Mouse (Mus musculus) T-helper 1 cell (primary cell): Measurements from ENCODE around the gene Ifit3b.
"Not testable (repeated sequence)": the region's sequence is repeated elsewhere in the genome, so short reads cannot be mapped to it uniquely, and the experiment has no call there.

Source experiments
- in situ Hi-C: fragments of 300-600 bp; cut with MboI, MseI; formaldehyde crosslinking; loops from one replicate; pipeline ENCODE4 v1.15.1; 2025; ENCODE audit warnings: high pct_unique_total_duplicates

Gene Ifit3b

DNA sequence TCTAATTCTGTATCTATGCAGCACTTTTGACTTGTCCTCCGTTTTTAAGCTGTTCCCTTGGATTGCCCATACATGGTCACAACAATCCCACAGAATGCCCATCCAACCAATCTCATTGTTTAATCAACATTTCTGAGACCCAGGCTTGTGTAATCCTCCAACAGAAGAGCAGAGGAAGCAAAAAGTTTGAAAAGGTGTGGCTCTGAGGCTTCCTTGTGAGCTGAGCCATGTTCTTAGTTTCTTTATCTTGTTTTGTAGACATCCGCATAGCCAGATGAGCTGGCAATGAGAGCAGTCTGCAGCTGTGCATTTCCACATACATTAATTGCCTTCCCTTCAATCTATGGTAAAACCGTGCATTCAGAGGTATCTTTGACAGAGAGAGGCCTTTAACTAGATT is 2.3 kb upstream of the Ifit3b start:
- in situ Hi-C loops: no loop called here

GRCm38 (mm10) chr19:34610118-34610517 is 2.3 kb downstream of the Ifit3b start:
- in situ Hi-C loops: not testable (repeated sequence)

- in situ Hi-C loops: not testable (repeated sequence)
These were observed 4.7 kb downstream of the Ifit3b start for GRCm38 (mm10) chr19:34612243-34613001.

DNA sequence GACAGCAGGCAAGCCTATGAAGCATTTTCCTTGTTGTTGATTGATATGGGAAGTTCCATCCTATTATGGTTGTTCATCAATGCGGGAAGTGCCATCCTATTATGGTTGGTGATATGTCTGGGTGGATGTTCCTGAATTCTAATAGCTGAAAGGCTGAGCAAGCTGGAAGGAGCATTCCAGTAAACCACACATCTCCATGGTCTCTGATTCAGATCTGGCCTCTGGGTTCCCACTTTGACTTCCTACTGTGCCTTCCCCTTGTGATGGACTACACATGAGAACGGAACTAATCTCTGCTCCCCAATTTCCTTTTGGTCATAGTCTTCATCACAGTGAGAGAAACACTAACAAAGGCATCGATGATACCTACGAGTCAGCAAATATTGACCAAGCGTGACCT is 13.1 kb downstream of the Ifit3b start:
- in situ Hi-C loops: no loop called here

- in situ Hi-C loops: no loop called here
These were observed 16.0 kb downstream of the Ifit3b start for GRCm38 (mm10) chr19:34623781-34624180.

DNA sequence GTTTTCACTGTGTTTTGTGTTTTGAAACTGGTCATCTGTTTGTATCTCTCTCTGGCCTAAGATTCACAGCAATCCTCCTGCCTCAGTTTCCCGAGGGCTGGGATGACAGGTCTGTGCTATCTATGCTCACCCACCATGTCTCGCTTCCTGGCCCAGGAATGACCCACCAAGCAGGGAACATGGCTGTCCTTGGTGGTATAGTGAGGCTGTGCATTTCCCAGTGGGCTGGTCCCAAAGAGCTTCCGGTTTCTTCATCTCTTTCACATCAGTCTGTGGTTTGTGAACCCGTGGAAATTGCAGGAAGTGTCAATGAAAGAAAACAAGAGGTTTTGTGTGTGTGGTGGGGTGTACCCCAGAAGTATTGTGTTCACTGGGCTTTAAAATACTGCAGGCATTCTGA is 16.9 kb downstream of the Ifit3b start:
- in situ Hi-C loops: no loop called here

DNA sequence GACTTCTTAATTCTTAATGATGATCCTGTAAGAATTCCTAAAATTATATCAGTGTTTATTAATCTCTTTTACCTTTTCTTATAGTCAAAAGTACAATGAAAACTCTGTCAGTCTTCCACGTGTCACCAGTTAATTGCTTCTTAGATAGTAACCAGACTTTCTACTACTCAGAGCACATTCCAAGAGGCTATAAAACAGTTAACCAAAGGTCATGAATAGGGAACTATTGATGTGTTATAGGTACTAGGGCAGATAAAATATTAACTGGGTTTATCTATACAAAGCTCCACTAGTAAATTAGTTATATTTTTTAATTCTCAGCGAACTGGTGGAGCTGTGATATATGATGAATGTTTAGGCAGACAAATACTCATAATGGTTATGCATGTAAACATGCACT is 19.7 kb downstream of the Ifit3b start:
- in situ Hi-C loops: no loop called here

- in situ Hi-C loops: no loop called here
These were observed 23.7 kb downstream of the Ifit3b start for GRCm38 (mm10) chr19:34631487-34631886.

DNA sequence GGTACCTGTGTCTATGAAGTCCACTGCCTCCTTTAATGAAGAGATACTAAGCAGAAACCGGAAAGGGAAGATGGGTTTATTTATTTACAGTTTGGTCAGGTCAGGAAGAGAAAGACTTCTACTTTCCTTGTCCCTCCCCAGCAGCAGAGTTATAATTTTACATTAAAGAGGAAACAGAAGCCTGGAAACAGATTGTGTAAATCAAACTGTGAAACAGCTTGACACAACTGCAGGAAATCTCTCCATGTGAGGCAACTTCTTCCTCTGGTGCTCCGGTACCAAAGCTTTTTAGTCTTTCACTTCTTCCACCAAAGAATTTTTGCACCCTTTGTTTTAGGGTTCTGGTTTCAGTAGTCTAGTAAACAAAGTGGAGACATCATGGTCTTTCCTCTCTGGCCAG is 25.7 kb downstream of the Ifit3b start:
- in situ Hi-C loops: no loop called here

DNA sequence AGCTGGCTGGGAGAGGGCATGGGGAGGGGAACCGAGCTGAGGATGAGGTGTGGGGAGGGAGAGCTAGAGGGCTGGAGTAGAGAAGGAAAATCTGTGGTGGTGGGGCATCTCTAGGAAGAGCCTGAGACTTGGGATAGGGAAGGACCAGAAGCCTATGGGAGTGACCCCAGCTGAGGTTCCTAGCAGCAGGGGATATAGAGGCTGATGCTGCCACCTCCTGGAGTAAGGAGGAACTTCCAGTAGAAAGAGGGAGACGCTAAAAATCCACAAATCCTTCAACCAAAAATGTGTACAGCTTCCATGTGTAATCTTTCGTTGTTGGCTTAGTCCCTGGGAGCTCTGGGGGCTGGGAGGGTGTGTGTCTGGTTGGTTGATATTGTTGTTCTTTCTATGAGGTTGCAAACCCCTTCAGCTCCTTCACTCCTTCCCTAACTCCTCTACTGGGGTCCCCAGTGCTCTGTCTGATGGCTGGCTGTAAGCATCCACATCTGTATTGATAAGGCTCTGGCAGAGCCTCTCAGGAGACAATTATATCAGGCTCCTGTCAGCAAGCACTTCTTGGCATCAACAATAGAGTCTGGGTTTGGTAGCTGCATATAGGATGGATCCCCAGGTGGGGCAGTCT is 29.3 kb downstream of the Ifit3b start:
- in situ Hi-C loops: loop anchor here (5.0 kb wide), 1 partner anchor 85 kb away; the partner anchor contains the start of gene Ifit2

DNA sequence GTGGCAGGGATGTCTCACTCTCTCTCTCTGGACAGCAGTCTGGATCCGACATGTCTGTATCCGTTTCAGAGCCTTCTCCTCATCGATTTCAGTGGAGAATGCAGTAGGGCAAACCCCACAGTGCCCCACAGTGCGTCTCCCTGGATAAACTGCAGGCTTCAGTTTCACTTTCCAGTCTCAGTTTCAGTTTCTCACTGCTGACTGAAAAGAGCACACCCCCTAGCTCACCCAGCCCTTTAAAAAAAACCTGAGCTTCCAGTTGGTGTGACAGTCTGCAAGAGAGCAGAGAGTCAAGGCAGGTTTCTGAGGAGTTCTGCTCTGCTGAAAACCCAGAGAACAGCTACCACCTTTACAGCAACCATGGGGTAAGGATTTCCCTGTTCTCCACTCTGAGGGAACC is 32.9 kb downstream of the Ifit3b start, which contains the start of the genes Ifit1bl2 and Ifit1:
Gene Ifit1bl2, minus strand, starts transcription at position 121 of the 400 bp plus-strand sequence.
Gene Ifit1, plus strand, starts transcription at position 249 of the 400 bp plus-strand sequence.
- in situ Hi-C loops: no loop called here

GRCm38 (mm10) chr19:34642616-34643015 is 34.8 kb downstream of the Ifit3b start:
- in situ Hi-C loops: no loop called here

GRCm38 (mm10) chr19:34647630-34648029 is 39.9 kb downstream of the Ifit3b start:
- in situ Hi-C loops: not testable (repeated sequence)

DNA sequence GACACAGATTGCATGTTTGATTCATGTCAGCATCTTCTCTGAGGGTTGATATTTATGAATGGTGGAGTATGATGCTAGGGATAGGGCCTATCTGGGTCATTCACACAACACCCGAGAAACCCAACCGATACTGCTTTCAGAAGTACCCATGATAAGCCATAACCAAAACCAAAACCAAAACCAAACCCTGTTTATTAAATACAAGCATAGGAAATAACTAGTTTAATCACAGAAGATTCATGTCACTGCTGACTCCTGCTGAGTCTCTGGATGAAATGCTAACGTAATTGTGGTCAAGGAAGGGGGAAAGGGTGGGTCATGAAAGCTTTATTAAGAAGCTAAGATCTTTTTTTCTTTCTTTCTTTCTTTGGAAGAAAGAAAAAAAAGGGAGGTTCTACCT is 42.5 kb downstream of the Ifit3b start:
- in situ Hi-C loops: loop anchor here (10.0 kb wide), 1 partner anchor 315 kb away; no protein-coding TSS in a partner anchor

DNA sequence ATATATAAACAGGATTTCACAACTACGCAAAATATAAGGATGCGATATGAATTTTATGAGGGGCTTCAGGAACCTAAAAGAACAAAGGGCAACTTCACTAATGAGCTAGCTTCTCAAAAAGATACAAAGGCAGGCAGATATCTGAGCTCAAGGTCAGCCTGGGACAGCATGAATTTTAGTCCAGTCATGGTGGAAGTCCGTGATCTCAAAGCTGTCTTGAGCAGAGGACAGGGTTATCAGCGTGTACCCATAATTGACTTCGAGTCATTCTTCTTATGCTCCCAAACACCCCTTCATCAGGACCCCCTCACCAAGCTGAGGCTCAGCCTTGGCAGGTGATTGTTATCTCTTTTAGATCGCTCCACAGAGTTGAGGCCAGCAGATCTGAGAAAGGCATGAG is 43.2 kb downstream of the Ifit3b start:
- in situ Hi-C loops: loop anchor here (10.0 kb wide), 1 partner anchor 316 kb away; no protein-coding TSS in a partner anchor

DNA sequence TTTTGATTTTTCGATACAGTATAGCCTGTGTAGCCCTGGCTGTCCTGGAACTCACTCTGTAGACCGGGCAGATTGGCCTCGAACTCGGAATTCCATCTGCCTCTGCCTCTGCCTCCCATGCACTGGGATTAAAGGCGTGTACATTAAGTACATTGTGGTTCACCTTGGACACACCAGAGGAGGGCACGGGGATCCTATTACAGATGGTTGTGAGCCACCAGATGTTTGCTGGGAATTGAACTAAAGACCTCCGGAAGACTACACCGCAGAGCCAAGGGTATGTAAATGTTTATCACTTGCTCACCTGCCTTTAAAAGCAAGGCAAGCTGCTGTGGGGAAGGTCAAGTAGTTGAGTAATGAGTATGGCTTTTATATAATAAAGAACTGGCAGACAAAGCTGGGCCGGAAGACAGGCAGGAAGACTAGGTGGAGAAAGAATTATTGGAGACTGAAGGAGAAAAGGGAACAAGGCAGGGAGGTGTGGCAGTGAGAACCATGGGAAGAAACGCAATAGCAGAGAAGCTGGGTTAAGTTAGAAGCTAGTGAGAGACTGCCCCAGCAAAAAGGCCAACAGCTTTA is 47.5 kb downstream of the Ifit3b start:
- in situ Hi-C loops: loop anchor here (10.0 kb wide), 1 partner anchor 321 kb away; no protein-coding TSS in a partner anchor

DNA sequence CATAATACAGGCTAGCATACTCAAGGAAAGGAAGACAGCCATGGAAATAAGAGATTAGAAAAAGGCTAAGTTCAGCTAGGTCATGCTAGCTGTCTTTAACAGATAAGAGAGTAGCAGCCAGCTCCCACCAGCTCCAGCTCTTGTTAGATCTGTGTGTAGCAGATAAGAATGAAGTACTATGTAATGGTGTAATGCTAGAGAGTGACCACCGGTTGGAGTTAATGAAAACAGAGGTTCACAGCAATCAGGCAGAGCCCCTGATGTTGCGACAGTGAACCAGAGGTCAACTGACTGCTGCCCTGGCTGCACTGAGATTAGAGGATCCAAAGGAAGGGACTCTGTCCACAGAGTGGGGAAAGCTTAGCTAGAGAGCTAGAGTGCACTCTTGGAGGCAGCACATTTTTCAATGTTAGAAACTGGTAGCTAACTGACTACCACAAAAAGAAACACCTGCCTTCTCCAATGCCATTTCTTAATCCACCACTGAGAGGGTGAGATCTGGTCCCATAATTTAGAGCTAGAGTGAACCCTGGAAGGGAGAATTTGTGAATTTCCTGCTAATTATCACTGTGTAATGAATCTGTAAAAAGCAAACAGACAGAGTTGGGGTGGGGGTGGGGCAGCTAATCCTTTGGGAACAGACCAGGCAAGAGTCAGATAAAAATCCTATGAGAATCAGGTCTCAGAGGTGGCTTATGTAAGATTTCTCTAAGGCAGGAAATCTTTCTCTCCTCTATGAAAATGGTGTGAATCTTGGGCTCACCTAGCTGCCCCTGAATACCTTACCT is 48.9 kb downstream of the Ifit3b start:
- in situ Hi-C loops: loop anchor here (10.0 kb wide), 1 partner anchor 322 kb away; no protein-coding TSS in a partner anchor

- in situ Hi-C loops: loop anchor here (10.0 kb wide), 1 partner anchor 117 kb away; no protein-coding TSS in a partner anchor
These were observed 54.3 kb downstream of the Ifit3b start for GRCm38 (mm10) chr19:34662067-34662507.

GRCm38 (mm10) chr19:34662740-34663139 is 55.0 kb downstream of the Ifit3b start:
- in situ Hi-C loops: loop anchor here (10.0 kb wide), 1 partner anchor 118 kb away; no protein-coding TSS in a partner anchor
